ENCODE assay signal across 8 mouse cellular contexts in genomic region chr4:106650833-106651527, GRCm38 (mm10). TPM values are rescaled to one million over a fixed set of nuclear protein-coding genes. Genes with fewer than 3 reads are reported as not detected.
DNase-seq lines count a peak whose midpoint lies in the region; ATAC-seq lines count a peak whose summit lies in the region.

Gene Pars2, plus strand, starts transcription at chr4:106651069.

- peak within 1 kb of the TSS; percentile 85 for H3K9ac ChIP-seq in heart, embryonic 14.5 days (ENCODE audit: low read length)
- peak within 1 kb of the TSS; percentile 73 for H3K9ac ChIP-seq in liver, embryonic 13.5 days
- H3K9ac ChIP-seq in stomach, embryonic 16.5 days (ENCODE audit: low read length) = peak within 1 kb of the TSS; percentile 75

- H3K4me3 ChIP-seq in heart, embryonic 14.5 days (ENCODE audit: control insufficient read depth in 1 of 2, insufficient read depth in 1 of 2, low read depth in 1 of 2, low read length in 2 of 2) = peak within 1 kb of the TSS; percentile 64 to 76
- peak within 1 kb of the TSS; percentile 68 for H3K4me3 ChIP-seq in liver, embryonic 13.5 days (replicated peaks)
- H3K4me3 ChIP-seq in stomach, embryonic 16.5 days (replicated peaks; ENCODE audit: low read length) = peak within 1 kb of the TSS; percentile 62

- WGBS in heart, embryonic 14.5 days = 3% methylated on average over 40 of the region's 40 CpGs
- WGBS in liver, embryonic 13.5 days (ENCODE audit: insufficient replicate concordance) = 2% methylated on average over 40 of the region's 40 CpGs
- 2% methylated on average over 40 of the region's 40 CpGs for WGBS in stomach, embryonic 16.5 days

- peaks cover 27% of the 10 kb centered on the region for H3K36me3 ChIP-seq in heart, embryonic 14.5 days (ENCODE audit: control insufficient read depth, insufficient read depth, low read length)
- H3K36me3 ChIP-seq in liver, embryonic 13.5 days = peaks cover 24% of the 10 kb centered on the region
- no peaks in the 10 kb centered on the region; the same call in 1 of the 2 replicates for H3K36me3 ChIP-seq in stomach, embryonic 16.5 days (ENCODE audit: control insufficient read depth, insufficient read depth, low read length)

- peak within 1 kb of the TSS; percentile 3 to 49; a peak in 3 of 4 replicates for H3K27ac ChIP-seq in heart, embryonic 14.5 days (replicated peaks in 1 of 2; ENCODE audit: control insufficient read depth in 1 of 2, insufficient read depth in 1 of 2, low read depth in 2 of 2, low read length in 2 of 2)
- peak within 1 kb of the TSS; percentile 40; the same call in 1 of the 2 replicates for H3K27ac ChIP-seq in liver, embryonic 13.5 days
- H3K27ac ChIP-seq in stomach, embryonic 16.5 days (ENCODE audit: low read length) = peak within 1 kb of the TSS; percentile 31; the same call in 1 of the 2 replicates

- peak; percentile 98 for ATAC-seq in CD4-positive, CD25-positive, alpha-beta regulatory T cell, adult 4 months
- ATAC-seq in heart, embryonic 14.5 days (ENCODE audit: insufficient number of reproducible peaks, insufficient read depth, low FRiP score, low read depth) = peak; percentile 94
- ATAC-seq in liver, embryonic 13.5 days (ENCODE audit: low read depth) = peak; percentile 97
- ATAC-seq in stomach, embryonic 16.5 days (ENCODE audit: insufficient read depth, low FRiP score) = peak; percentile 98

- H3K4me2 ChIP-seq in heart, embryonic 14.5 days (ENCODE audit: low read length) = peak within 1 kb of the TSS; percentile 79
- peak within 1 kb of the TSS; percentile 84 for H3K4me2 ChIP-seq in liver, embryonic 13.5 days
- peak within 1 kb of the TSS; percentile 66 for H3K4me2 ChIP-seq in stomach, embryonic 16.5 days (ENCODE audit: low read depth, low read length)

- no peaks in the 10 kb centered on the region for H3K9me3 ChIP-seq in heart, embryonic 14.5 days (ENCODE audit: control insufficient read depth, low read length)
- no peaks in the 10 kb centered on the region for H3K9me3 ChIP-seq in liver, embryonic 13.5 days (replicated peaks)
- no peaks in the 10 kb centered on the region for H3K9me3 ChIP-seq in stomach, embryonic 16.5 days (replicated peaks; ENCODE audit: control insufficient read depth, low read length)

- H3K4me1 ChIP-seq in heart, embryonic 14.5 days (ENCODE audit: control insufficient read depth in 2 of 2, insufficient read depth in 2 of 2, low read length in 2 of 2) = peaks cover 5 to 7% of the 10 kb centered on the region in 2 experiments
- peaks cover 15% of the 10 kb centered on the region for H3K4me1 ChIP-seq in liver, embryonic 13.5 days (replicated peaks)
- H3K4me1 ChIP-seq in stomach, embryonic 16.5 days (ENCODE audit: control insufficient read depth, insufficient read depth, low read length) = peaks cover 7% of the 10 kb centered on the region; the same call in 1 of the 2 replicates

- H3K27me3 ChIP-seq in heart, embryonic 14.5 days (ENCODE audit: control insufficient read depth, insufficient read depth, low read length) = peaks cover 14% of the 10 kb centered on the region
- H3K27me3 ChIP-seq in liver, embryonic 13.5 days = peaks cover 18% of the 10 kb centered on the region
- H3K27me3 ChIP-seq in stomach, embryonic 16.5 days (ENCODE audit: control insufficient read depth, insufficient read depth, low read length) = no peaks in the 10 kb centered on the region

- DNase-seq in c-Kit-negative CD71-positive TER-119-positive erythroid progenitor cells, embryonic 14.5 days (ENCODE audit: low read depth, low spot score) = peak; percentile 91
- DNase-seq in fibroblast of lung, adult 2 months (ENCODE audit: low read depth) = peak; percentile 93
- DNase-seq in kidney, postnatal 14 days = peak; percentile 98
- peak; percentile 96 for DNase-seq in liver, embryonic 13.5 days
- DNase-seq in neural tube, embryonic 10.5 days (ENCODE audit: extremely low spot score, low spot score) = peak; percentile 99

RNA-seq across cellular contexts. Expression of gene Pars2, which starts in this region (rescaled TPM):
- polyA plus RNA-seq in CD4-positive, CD25-positive, alpha-beta regulatory T cell, adult 4 months (2017; shearing (Covaris generic)) = 10 to 100 TPM; 11.4 to 17.4 TPM
- 10.6 TPM in 2 replicates for polyA plus RNA-seq in heart, embryonic 14.5 days (2014; fragmentation: Nextera tagmentation; extraction: Ambion mirVana)
- 5.4 and 6.7 TPM in 2 replicates for polyA plus RNA-seq in liver, embryonic 13.5 days (2015; fragmentation: Nextera tagmentation; extraction: Ambion mirVana)
- polyA plus RNA-seq in stomach, embryonic 16.5 days (2015; fragmentation: Nextera tagmentation; extraction: Ambion mirVana) = 12.8 and 13.8 TPM in 2 replicates

Comparison
In these comparisons a context has a peak if more than half of its experiments do, and no peak if none do; other contexts are left out.
1. Peak in every context shown above with its lines: DNase-seq, ATAC-seq, H3K4me3 ChIP-seq and H3K27ac ChIP-seq.